Mouse (Mus musculus): ENCODE measurements at regions not wholly inside any gene's neighbourhood (a gene's known extent, or its start where the extent isn't known, plus 50 kb on each side); places are given as distances from the start of the nearest gene placed in this dataset.

DNA sequence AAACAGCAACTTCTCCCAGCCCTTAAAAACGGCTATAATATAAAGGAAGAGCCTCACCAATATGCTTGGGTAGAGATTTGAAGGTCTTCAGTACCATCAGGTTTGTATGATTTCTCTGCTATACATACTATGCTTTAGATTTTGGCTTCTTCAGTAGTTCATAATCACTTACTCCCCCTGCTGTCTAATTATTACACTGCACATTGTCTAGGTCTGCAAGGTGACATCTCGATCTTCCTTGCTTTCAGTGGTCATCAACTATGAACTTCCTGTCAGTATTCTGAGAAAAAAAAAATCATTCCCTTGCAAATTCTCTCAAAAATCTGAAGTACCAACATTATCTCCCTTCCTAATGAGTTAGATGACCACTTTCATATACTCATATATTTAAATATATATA, 225.4 kb upstream of the Galnt5 start:
- DNase-seq (ENCODE audit: low spot score) = no peak

DNA sequence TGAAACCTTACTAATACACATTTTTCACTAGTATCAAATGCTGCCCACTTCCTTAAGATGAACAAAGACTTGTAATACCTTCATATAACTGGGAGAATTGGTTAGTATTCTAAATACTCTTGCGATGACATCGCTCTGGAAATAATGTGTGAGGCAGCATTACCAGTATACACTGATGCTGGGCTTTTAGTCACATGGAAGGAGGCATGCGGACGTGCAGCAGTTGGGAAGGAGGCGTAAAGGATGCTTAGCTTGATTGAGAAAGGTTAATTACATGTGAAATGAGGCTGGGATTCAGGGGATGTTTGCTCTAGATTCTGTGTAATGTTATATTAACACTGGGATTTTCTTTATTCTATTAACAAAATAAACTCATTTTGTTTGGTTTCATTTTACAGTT, 221.5 kb upstream of the Galnt5 start:
- no peak for DNase-seq (ENCODE audit: low spot score)

- DNase-seq (ENCODE audit: low spot score) = no peak
These were observed 216.8 kb upstream of the Galnt5 start for GRCm38 (mm10) chr2:57780836-57781235.

DNA sequence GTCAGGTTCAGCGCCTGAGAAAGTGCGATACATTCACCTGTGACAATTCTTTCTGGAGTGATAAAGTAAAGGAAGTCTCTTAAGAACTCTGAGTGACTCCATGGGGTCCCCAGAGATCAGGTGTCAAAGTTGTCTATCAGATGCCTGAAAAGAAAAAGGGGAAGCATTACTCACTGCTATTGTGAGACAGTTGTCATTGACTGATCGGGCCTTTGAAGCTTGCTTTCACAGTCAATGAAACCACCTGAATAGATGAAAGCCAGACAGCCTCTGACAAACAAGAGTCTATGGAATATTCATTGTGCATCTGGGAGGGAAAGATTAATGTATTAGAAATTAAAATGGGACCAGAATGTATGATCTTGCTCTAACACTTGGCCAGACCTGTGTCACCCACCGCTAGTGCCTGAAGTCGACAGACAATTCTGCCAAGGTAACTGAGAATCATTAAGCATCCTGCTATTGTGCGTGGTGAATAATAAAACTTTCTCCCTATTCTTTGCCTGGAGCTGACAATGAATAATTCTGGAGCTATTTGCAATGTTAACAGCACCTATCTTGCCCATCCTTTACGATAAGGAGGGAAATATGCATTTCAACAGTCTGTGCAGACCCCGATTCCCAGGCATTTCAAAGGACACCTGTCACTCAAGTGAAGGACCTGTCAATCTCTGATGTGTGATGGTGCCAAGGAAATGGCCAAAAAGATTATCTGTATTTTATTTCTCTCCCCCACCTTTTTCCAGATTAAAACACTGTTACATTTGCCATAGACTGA, 204.0 kb upstream of the Galnt5 start:
- no peak for DNase-seq (ENCODE audit: low spot score)

DNA sequence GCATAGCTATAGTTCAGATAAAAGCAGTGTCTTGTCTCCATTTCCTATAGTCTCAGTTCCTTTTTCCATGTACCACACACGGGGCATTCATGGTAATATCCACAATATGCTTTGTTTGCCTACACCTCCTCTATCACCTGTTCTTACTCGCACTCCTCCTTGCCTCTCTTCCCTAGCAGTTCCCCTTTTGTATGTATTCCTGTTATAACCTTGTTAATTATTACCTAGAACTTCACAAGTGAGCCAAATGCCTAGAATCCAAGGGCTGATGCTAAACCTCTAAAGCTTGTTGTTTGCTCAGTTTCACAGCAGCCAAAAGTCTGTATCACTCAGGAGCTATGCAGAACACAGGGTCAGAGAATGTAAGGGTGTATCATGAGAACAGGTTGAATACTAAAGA, 198.4 kb upstream of the Galnt5 start:
- no peak for DNase-seq (ENCODE audit: low spot score)

- DNase-seq (ENCODE audit: low spot score) = no peak
These were observed 189.8 kb upstream of the Galnt5 start for GRCm38 (mm10) chr2:57807911-57808310.

DNA sequence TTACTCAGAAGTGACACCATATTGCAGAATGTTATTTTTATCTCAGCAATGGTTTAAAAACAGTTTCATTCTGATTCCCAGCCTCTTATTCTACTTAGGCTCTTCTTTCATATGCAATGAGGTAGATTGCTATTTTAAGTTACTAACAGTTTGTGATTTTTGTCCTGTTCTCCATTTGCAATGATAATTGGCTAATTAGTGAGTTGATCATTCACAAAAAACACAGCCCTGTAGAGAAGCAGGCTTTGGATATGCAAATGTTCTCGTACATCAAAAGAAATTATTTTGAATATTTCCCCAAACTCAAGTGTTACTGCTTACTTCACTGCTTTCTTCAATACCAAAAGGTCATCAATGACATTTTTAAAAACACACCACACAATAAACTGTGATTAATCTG, 184.7 kb upstream of the Galnt5 start:
- DNase-seq (ENCODE audit: low spot score) = no peak

DNA sequence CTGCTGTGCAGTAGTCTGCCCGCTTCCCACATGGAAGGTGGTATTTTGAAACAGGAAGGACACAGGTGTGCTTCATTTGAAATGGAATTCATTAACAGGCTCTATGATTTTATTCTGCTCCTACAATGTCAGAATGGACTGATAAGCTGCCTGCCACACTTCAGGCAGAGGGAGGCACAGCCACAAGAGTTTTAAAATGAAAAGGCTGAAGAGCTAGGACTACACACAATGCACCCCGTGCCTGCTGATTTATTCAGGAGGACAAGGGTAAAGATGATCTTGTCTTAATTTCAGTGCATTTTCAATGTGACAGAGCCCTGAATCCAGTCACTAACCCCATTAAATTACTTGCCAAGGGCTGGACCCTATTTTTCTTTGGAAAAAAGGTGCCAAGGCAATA, 177.3 kb upstream of the Galnt5 start:
- DNase-seq (ENCODE audit: low spot score) = no peak

DNA sequence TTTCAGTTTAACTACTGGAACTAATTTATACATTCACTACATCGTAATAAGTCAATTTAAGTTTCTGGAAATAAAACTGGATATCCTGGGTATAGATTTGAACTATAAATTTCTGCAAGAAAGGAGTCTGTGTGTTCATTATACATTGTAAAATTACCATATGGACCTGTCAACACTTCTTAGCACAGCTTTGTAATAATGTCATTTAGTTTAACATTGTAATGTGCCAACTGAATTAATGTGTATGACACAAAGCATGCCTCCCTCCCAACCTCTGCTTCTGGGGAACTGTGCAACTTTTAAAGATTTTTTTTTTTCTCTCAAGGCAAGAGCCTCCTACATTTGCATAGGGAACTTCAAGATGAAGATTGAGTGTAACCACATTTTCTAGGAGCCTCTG, 176.8 kb upstream of the Galnt5 start:
- DNase-seq (ENCODE audit: low spot score) = no peak

DNA sequence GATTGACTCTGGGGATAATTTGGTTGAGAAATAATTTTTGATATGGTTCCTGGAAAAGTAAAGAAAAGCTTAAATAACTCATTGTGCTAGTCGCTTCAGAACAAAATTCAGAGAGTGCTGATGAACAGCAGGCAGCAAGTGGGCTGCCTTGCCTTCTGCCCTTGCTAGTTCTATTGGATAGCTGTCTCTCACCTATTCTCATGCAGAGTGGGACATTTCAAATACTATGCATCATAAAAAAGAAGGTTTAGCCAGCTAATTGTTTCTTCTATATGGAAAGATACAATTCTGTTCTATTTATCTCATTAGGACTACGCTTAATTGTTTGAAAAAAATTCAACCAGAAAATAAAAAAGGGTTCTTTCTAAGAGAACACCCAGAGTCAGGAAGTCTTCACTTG, 169.4 kb upstream of the Galnt5 start:
- no peak for DNase-seq (ENCODE audit: low spot score)

GRCm38 (mm10) chr2:57832565-57833355, 164.9 kb upstream of the Galnt5 start:
- DNase-seq (ENCODE audit: low spot score) = peak; percentile 16

GRCm38 (mm10) chr2:57845135-57845534, 152.5 kb upstream of the Galnt5 start:
- DNase-seq (ENCODE audit: low spot score) = no peak

GRCm38 (mm10) chr2:57847707-57848106, 150.0 kb upstream of the Galnt5 start:
- no peak for DNase-seq (ENCODE audit: low spot score)

GRCm38 (mm10) chr2:57849338-57850057, 148.2 kb upstream of the Galnt5 start:
- DNase-seq (ENCODE audit: low spot score) = no peak

- DNase-seq (ENCODE audit: low spot score) = no peak
These were observed 147.7 kb upstream of the Galnt5 start for GRCm38 (mm10) chr2:57850058-57850400.

GRCm38 (mm10) chr2:57856524-57857107, 141.1 kb upstream of the Galnt5 start:
- peak; percentile 39 for DNase-seq (ENCODE audit: low spot score)

DNA sequence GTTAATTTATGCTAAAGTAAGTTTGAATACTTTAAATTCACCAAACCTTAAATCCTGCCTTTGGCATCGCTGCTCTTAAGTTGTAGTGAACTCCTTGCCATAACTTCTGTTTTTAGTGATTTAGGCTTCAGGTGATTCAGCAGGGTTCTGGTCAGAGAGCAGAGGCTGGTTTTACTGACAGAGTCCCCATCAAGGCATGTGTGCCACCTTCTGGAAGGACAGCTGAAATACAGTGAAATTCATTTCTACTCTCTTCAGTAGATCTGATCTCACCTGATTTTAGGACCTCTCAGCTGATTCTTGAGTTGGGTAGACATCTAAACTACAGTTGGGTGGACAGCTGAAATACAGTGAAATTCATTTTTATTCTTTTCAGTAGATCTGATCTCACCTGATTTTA, 132.4 kb upstream of the Galnt5 start:
- no peak for DNase-seq (ENCODE audit: low spot score)

DNA sequence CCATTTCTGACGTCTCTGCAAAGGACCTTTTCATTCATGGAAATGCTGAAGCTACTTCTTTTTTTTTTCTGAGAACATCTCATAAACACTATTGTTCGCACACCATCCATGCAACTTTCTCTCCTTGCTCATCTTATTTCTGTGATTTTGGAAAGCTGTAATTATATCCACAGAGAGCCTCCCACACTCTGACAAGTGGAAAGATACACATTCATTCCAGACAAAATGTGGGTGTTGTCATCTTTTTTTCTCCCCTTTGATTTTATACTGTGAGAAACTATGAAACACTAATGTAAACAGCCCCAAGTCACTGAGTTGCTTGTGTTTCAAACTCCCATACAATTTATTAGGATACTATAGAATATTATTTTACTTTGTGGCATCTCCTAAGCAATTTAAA, 129.6 kb upstream of the Galnt5 start:
- DNase-seq (ENCODE audit: low spot score) = no peak

DNA sequence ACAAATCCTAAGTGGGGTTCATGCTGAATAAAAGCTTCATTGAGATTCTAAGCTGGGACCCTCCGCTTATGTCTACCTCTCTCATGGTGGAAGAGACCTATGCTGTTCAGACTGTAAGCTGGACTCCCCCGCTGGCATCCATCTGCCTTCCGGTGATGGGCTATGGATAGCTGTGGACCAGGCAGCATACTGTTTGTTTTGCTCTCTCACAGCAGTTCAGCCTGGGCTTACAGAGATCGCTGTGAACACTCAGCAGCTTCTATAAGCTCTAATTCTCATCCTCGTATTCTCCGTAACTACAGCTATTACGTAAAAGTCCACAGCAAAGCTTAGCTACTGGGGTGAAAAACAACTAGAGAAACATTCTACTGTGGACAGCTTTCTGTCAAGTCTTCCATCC, 97.5 kb upstream of the Galnt5 start:
- DNase-seq (ENCODE audit: low spot score) = no peak

DNA sequence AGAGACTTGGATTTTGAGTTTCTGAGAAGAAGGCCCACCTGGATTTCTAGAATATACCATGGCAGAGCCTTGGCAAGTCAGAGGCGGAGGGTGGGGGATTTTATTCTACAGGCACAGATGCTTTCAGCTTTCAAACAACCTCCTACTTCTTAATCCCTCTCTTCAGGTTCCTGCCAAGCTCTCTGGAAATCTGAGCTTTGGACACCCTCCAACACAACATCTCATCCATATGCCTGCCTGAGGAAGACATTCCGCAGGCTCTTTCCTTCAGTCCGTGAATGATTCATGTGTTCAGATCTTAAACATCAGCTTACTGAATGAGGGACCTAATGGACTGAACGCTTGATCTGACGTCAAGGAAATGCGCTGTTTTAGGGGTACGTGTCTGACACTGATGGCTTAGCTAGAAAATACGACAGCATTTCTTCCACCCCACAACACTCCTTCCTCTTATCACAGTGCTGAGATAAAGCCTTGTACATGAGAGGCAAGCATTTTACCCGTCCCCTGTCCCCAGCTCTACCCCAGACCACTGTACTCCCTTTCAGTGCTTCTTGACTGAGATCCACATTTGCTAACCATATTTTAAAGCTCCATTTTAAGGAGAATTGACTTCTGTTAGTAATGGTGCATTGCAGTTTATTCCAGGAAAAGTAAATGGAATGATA, 97.0 kb upstream of the Galnt5 start:
- DNase-seq (ENCODE audit: low spot score) = no peak

GRCm38 (mm10) chr2:57905184-57905583, 92.5 kb upstream of the Galnt5 start:
- DNase-seq (ENCODE audit: low spot score) = no peak

DNA sequence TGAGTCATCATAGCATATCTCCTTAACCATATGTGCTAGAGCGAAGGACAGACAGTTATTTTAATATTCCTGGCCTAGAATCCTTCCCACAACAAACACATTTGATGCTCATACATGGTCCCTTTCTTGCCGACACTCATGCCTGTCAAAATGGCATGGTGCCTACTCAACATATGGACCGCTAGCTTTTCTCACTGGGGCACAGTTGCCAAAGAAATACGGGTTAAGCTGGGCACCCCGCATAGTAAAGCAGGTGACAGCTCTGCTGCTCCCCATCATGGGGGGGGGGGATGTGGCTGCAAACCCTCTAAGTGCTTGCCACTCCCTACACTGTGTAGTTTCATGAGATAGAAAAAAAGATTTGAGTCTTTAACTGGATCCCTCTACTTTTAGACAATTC, 90.7 kb upstream of the Galnt5 start:
- DNase-seq (ENCODE audit: low spot score) = no peak
